Mouse (Mus musculus): Measurements from ENCODE around the gene Mvb12b.
"Not testable (repeated sequence)": the region's sequence is repeated elsewhere in the genome, so short reads cannot be mapped to it uniquely, and the experiment has no call there.

The Mvb12b gene

DNA sequence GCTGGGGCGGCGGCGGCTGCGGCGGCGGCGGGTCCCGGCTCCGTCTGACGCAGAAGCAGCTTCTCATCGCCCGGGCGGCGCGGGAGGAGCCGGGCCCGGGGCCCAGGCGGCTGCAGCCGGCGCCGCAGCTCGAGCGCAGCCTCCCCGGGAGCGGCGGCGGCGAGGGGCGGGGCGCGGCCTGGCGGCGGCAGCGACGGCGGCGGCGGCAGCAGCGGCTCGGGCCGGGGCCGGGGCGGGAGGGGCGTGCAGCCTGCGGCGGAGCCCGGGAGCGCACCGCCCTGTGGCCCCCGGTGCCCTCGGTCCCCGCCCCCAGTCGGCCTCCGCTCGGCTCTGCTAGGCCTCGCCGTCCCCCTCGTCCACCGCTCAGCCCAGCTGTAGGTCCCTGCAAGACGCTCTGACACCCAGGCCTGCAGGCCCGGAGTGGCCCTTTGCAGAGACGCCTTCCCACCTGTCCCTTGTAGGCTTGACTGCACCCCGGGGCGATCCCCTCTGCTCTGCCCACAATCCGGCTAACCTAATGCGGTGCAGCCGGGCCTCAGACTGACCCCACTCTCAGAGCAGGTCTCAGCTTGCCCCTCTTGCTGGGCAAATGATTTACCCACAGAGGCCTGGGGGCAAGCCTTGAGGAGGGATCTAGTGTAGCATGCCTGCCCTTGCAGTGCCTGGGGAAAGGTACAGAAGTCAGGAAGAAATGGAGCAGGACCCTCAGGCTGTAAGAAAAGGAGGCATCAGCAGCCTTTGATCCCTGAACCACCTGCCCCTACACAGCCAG, at the start of gene Mvb12b:
TSS of gene Mvb12b (minus strand) at position 619 of the 772 bp plus-strand sequence.
- POLR2A ChIA-PET = interaction anchor here in 2 of 4 experiments (0.5 to 4.1 kb wide), 5 partner anchors 10 to 30 kb away, joined by 3 to 24 read pairs (median 4); no protein-coding TSS in a partner anchor
- CTCF ChIA-PET = no interaction called here

GRCm38 (mm10) chr2:33935756-33936155, 48.0 kb upstream of the Mvb12b start:
- CTCF ChIA-PET = no interaction called here
- POLR2A ChIA-PET = interaction anchor here in 1 of 4 experiments (0.7 kb wide), 1 partner anchor 127 kb away, joined by 3 read pairs; no protein-coding TSS in a partner anchor

- POLR2A ChIA-PET = no interaction called here
Observed at GRCm38 (mm10) chr2:33933606-33934510, 46.1 kb upstream of the Mvb12b start.

GRCm38 (mm10) chr2:33931161-33931560, 43.4 kb upstream of the Mvb12b start:
- CTCF ChIA-PET = interaction anchor here in 3 of 4 experiments (0.5 to 1.7 kb wide), 3 partner anchors 13 to 1060 kb away, joined by 3 to 7 read pairs (median 4); no protein-coding TSS in a partner anchor
- POLR2A ChIA-PET = no interaction called here

More at GRCm38 (mm10) chr2:33933606-33934510, 46.1 kb upstream of the Mvb12b start:
- CTCF ChIA-PET = no interaction called here

- ChIA-PET POLR2A (no interaction called here), CTCF (interaction anchor here in 1 of 4 experiments (0.7 kb wide), 1 partner anchor 9 kb away, joined by 3 read pairs; no protein-coding TSS in a partner anchor)
Observed at GRCm38 (mm10) chr2:33925288-33925687, 37.5 kb upstream of the Mvb12b start.

DNA sequence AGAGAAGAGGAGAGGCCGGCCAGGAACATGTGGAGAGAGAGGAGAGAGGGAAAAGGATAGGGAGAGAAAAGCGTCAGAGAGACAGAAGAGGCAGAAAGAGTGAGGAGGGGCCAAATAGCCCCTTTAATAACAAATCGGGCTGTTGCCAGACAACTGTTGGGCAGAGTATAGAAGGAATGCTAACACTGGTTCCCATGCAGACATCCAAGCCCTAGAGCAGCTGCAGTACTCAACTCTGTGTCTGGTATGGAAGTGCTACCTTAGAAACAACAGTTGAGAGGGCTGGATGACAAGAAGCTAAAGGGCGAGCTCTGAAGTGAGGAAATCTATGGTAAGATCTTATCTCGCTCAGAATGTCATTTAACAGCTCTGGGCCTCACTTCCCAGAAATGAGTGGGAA, 35.7 kb upstream of the Mvb12b start:
- ChIA-PET POLR2A (no interaction called here), CTCF (interaction anchor here in 1 of 4 experiments (0.5 kb wide), 1 partner anchor 222 kb away, joined by 5 read pairs; no protein-coding TSS in a partner anchor)

GRCm38 (mm10) chr2:33922466-33922865, 34.7 kb upstream of the Mvb12b start:
- ChIA-PET CTCF (no interaction called here), POLR2A (interaction anchor here in 2 of 4 experiments (0.5 to 1.4 kb wide), 2 partner anchors 13 to 14 kb away, joined by 3 read pairs; no protein-coding TSS in a partner anchor)

- CTCF ChIA-PET = interaction anchor here in 2 of 4 experiments (0.6 to 0.7 kb wide), 4 partner anchors 17 to 230 kb away, joined by 4 to 13 read pairs (median 4); no protein-coding TSS in a partner anchor
Observed at GRCm38 (mm10) chr2:33919934-33920615, 32.3 kb upstream of the Mvb12b start.

GRCm38 (mm10) chr2:33918824-33919223, 31.1 kb upstream of the Mvb12b start:
- ChIA-PET POLR2A (interaction anchor here in 3 of 4 experiments (0.5 to 1.5 kb wide), 7 partner anchors 9 to 853 kb away, joined by 3 to 7 read pairs (median 3); partner anchors contain the start of gene Hspa5 (in 1 of the 3)), CTCF (interaction anchor here (0.5 to 1.6 kb wide), 20 partner anchors 10 to 220 kb away, joined by 3 to 13 read pairs (median 4); no protein-coding TSS in a partner anchor)

More at GRCm38 (mm10) chr2:33919934-33920615, 32.3 kb upstream of the Mvb12b start:
- POLR2A ChIA-PET = interaction anchor here in 3 of 4 experiments (0.6 to 1.8 kb wide), 5 partner anchors 22 to 1539 kb away, joined by 3 to 4 read pairs (median 4); no protein-coding TSS in a partner anchor

- POLR2A ChIA-PET = interaction anchor here in 2 of 4 experiments (0.6 to 1.5 kb wide), 13 partner anchors 9 to 853 kb away, joined by 3 to 7 read pairs (median 3); partner anchors contain the start of gene Hspa5 (in 1 of the 2)
- CTCF ChIA-PET = interaction anchor here (0.5 to 1.6 kb wide), 40 partner anchors 9 to 727 kb away, joined by 3 to 13 read pairs (median 3); no protein-coding TSS in a partner anchor
Observed at GRCm38 (mm10) chr2:33918318-33918717, 30.6 kb upstream of the Mvb12b start.

- ChIA-PET CTCF (interaction anchor here in 2 of 4 experiments (0.6 to 0.7 kb wide), 3 partner anchors 9 to 348 kb away, joined by 3 to 4 read pairs (median 3); no protein-coding TSS in a partner anchor), POLR2A (no interaction called here)
Observed at GRCm38 (mm10) chr2:33916603-33917002, 28.9 kb upstream of the Mvb12b start.

- POLR2A ChIA-PET = interaction anchor here in 1 of 4 experiments (1.2 kb wide), 1 partner anchor 42 kb away, joined by 3 read pairs; no protein-coding TSS in a partner anchor
- CTCF ChIA-PET = no interaction called here
Observed at GRCm38 (mm10) chr2:33914998-33915397, 27.3 kb upstream of the Mvb12b start.

DNA sequence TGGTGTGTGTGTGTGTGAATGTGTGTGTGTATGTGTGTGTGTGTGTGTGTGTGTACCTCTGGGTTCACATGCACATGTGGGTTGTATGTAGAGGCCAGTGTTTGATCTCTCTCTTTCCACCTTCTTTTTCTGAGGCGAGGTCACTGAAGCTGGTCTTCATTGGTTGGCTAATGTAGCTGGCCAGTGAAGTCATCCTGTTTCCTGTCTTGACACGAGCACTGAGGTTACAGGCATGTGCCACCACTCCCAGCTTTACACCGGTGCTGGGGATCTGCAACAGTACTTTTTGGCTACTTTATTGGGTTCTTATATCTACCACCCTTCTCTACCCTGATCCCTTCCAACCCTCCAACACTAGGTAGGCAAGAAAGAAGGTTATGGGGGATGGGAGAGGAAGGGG, 26.6 kb upstream of the Mvb12b start:
- ChIA-PET CTCF (no interaction called here), POLR2A (interaction anchor here in 1 of 4 experiments (1.2 kb wide), 1 partner anchor 41 kb away, joined by 3 read pairs; no protein-coding TSS in a partner anchor)

DNA sequence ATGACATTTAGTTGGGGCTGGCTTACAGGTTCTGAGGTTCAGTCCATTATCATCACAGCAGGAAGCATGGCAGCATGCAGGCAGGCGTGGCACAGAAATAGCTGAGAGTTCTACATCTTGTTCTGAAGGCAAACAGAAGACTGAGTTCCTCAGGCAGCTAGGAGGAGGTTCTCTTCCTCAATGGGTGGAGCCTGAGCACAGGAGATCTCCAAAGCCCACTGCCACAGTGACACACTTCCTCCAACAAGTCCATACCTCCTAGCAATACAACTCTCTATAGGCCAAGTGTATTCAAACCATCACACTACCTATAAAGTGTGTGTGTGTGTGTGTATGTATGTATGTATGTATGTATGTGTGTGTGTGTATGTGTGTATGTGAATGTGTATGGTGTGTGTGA, 25.9 kb upstream of the Mvb12b start:
- POLR2A ChIA-PET = interaction anchor here in 1 of 4 experiments (0.6 kb wide), 1 partner anchor 63 kb away, joined by 3 read pairs; no protein-coding TSS in a partner anchor
- CTCF ChIA-PET = not testable (repeated sequence)

DNA sequence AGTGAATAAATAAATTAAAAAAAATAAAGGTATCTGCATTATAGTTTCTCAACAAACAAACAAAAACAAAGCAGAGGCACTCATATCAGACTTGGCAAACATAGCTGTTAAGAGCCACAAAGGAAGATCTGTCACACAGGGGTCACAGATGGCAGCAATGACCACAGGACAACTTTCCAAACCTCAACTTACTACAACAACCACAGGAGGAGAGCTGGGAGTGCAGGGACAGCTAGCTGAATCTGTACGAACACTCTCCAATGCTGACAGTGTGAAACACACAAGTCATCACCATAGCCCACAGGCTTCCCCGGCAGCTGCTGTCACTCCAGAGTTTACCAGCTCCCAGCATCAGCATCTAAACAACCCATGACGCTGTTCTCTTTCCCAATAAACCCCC, 25.0 kb upstream of the Mvb12b start:
- POLR2A ChIA-PET = interaction anchor here in 1 of 4 experiments (0.6 kb wide), 1 partner anchor 62 kb away, joined by 3 read pairs; no protein-coding TSS in a partner anchor
- CTCF ChIA-PET = no interaction called here

DNA sequence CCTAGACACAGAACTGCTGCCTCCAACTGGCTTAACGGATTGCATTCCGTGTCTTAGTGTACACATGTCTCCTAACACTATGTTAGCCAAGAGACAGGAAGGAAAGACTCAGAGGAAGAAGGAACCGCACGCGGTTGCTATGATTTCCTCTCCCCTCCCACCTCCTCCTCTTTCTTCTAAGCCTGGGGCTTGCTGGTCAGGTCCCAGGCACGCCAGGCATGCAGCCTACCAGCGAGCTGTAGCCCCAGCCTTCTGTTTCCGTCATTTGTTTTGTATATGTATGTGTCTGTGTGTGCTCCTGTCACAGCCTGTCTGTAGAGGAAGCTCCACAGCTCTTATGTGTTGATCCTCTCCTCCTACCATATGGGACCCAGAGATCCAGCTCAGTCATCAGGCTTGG, 20.6 kb upstream of the Mvb12b start:
- POLR2A ChIA-PET = interaction anchor here in 3 of 4 experiments (0.6 to 1.5 kb wide), 5 partner anchors 9 to 1212 kb away, joined by 3 to 5 read pairs (median 3); no protein-coding TSS in a partner anchor
- CTCF ChIA-PET = interaction anchor here in 2 of 4 experiments (0.8 to 1.9 kb wide), 4 partner anchors 9 to 164 kb away, joined by 3 to 9 read pairs (median 4); no protein-coding TSS in a partner anchor

DNA sequence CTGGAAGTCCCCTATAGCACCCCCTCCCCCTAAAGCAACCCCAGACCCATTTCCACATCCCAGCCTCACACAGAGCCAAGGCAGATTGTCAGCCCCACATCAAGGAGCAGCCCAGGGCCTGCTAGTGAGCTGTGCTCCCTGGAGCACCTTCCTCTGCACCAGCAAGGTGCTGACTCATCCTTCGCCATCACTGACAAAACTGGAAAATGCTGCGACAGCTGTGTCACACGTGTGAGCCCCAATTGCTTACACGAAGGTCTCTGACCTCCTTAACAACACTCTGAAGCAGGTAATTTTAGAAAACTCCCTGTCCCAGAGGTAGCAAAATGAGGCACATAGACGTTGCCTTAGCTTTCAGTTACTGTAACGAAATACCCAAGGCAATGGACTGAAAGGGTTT, 19.4 kb upstream of the Mvb12b start:
- ChIA-PET CTCF (interaction anchor here in 3 of 4 experiments (0.6 to 1.2 kb wide), 3 partner anchors 11 to 52 kb away, joined by 3 to 13 read pairs (median 4); no protein-coding TSS in a partner anchor), POLR2A (interaction anchor here in 2 of 4 experiments (0.7 to 0.8 kb wide), 3 partner anchors 10 to 315 kb away, joined by 3 to 5 read pairs (median 3); no protein-coding TSS in a partner anchor)
